Mouse (Mus musculus) skeletal muscle tissue, postnatal 0 days (tissue): Measurements from ENCODE around the gene Mitd1. TPM values are rescaled to one million over a fixed set of nuclear protein-coding genes. Genes with fewer than 3 reads are reported as not detected.

Experiments used
- polyA plus RNA-seq: library from polyadenylated mRNA; unstranded; fragments of >200 nt; fragmentation: Nextera tagmentation; extraction: Ambion mirVana; gene quantifications from 2 replicates; pipeline ENCODE4 v1.2.1, GENCODE M21; 2015

The Mitd1 gene
- 7.5 and 9.9 TPM in 2 replicates for polyA plus RNA-seq

DNA sequence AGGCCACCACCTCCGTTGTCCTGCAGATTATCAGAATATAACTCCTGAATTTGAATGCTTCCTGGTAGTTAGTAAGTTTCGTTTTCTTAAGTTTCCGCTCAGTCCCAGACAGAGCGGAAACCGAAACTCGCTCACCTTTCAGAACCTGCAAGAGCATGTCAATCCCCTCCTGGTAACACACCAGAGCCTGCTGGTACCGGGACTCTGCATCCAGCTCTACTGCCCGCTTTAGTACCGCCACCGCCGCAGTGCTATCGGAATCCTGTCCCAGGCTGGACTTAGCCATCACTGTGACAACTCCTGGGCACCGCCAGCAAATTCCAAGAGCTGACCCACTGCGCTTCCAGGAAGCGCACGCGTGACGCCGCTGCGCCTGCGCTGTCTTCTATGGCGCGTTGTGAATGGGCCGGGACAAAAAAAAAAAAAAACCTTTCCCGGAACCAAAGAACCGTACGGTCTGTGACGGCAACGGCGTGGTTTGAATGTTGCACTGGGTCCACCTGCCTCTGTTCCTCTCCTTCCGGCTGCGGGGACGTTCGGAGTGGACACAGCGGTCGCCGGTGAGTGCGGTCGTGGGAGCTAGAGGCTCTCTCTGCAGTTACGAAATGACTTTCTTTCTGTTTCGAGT lies at the start of gene Mitd1, which contains the start of gene Mrpl30:
TSS of gene Mitd1 (minus strand) at position 387 of the 628 bp plus-strand sequence.
TSS of gene Mrpl30 (plus strand) at position 453 of the 628 bp plus-strand sequence.

DNA sequence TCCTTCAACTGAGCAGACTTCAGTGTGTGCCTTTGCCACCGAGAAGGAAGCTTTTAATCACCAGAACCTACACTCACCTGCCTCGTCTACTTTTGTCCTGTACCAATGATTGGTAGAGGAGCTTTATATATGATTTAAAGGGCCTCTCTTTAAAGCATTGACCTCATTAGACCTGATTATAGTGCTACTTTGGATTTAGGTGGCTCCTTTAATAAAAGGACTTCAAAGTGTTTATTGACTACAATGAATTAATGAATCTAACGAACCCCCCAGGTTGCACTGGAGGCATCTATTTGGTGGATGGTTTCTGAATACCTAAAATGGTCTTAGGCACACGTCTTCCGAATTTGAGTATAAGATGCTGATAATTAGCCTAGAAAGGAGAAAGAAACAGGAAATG lies 26.2 kb upstream of the Mitd1 start, which contains the start of gene Lyg2:
TSS of gene Lyg2 (minus strand) at position 101 of the 400 bp plus-strand sequence.

DNA sequence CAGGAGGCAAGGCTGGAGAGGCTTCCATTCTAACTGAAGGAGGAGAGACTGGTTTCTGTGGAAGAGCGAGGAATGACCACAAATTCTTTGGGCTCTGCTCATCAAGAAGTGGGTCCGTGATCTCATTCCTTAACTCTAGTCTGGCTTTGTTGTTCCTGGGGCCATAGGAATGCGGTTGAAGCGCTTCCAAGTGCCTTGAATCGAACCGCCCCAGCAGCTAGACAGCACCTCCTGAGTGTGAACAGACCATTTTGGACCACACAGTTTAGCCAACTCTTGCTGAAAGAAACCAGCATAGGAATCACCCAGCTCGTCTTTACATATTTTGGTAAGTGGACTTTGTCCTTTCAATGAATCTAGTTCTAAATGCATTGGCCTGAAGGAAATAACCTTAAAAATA lies 18.5 kb downstream of the Mitd1 start, which contains the start of gene Lipt1:
TSS of gene Lipt1 (plus strand) at position 35 of the 400 bp plus-strand sequence.

DNA sequence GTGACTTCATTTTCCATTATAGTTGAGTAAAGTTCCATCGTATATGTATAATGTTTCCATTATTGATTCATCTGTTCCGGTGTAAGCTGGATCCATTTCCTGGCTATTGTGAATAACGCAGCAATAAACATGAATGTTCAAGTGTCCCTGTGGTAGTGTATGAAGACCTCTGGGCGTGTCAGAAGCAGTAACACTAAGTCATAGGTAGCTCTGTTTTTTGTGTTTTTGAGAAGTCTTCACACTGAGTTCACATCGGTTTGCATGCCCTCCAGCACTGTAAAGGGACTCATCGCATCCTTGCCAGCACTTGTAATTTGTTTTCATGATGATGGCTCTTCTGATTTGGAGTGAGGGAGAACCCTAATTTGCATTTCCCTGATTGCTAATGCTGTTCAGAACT lies 23.9 kb downstream of the Mitd1 start, which contains the start of gene Tsga10:
TSS of gene Tsga10 (minus strand) at position 144 of the 400 bp plus-strand sequence.

Other genes with a start within 250 kb of the Mitd1 start
- 0.21 and 0.44 TPM in 2 replicates for gene 2010300C02Rik, start 170.3 kb downstream of the Mitd1 start, polyA plus RNA-seq
- 3.5 and 4.1 TPM in 2 replicates for gene Tsga10, start 24.0 kb downstream of the Mitd1 start, polyA plus RNA-seq
- gene Lipt1, start 18.7 kb downstream of the Mitd1 start, polyA plus RNA-seq, result 10.2 and 12.0 TPM in 2 replicates
- gene Mrpl30, start 66 bp upstream of the Mitd1 start, polyA plus RNA-seq, result 389 and 482 TPM in 2 replicates
- gene Lyg2, start 26.1 kb upstream of the Mitd1 start, polyA plus RNA-seq, result not detected in 2 replicates
- gene Lyg1, start 67.3 kb upstream of the Mitd1 start, polyA plus RNA-seq, result not detected in 2 replicates
- 77.4 and 79.0 TPM in 2 replicates for gene Txndc9, start 107.5 kb upstream of the Mitd1 start, polyA plus RNA-seq
- 13.3 and 16.2 TPM in 2 replicates for gene Eif5b, start 107.6 kb upstream of the Mitd1 start, polyA plus RNA-seq
- gene Rev1, start 239.4 kb upstream of the Mitd1 start, polyA plus RNA-seq, result 10.5 and 11.0 TPM in 2 replicates